Mouse (Mus musculus) natural killer cell, adult 2 months (primary cell): ENCODE data around the gene Taldo1.
"Not testable (repeated sequence)": the region's sequence is repeated elsewhere in the genome, so short reads cannot be mapped to it uniquely, and the experiment has no call there.

Experiments used
- DNase-seq, 2 experiments: peaks; one replicate each; pipeline ENCODE4 v3.0.0; 2022; ENCODE audit warnings: low spot score in 2 of 2

Gene Taldo1

DNA sequence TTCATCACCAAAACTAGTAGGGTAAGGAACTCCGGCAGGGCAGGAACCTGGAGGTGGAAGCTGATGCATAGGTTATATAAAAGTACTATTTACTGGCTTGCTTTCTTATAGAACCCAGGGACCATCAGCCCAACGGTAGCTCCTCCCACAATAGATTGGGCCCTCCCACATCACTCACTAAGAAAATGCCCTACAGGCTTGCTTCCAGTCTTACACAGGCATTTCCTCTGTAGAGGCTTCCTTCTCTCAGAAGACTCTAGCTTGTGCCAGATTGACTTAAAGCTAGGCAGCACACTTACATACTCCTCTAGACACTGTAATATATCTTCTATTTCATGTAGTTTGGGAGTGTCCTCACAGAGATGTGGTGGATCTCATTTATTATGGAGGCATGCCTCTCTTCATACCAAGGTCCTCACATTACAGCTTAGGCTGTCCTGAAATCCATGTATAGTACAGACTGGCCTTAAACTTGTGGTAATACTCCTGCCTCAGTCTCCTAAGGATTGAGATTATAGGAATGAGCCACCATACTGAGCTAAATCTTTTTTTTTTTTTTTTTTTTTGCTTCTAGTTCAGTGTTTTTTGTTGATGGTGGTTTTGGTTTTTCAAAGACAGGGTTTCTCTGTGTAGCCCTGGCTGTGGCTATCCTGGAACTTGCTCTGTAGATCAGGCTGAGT is 4.1 kb upstream of the Taldo1 start:
- DNase-seq: no peak

DNA sequence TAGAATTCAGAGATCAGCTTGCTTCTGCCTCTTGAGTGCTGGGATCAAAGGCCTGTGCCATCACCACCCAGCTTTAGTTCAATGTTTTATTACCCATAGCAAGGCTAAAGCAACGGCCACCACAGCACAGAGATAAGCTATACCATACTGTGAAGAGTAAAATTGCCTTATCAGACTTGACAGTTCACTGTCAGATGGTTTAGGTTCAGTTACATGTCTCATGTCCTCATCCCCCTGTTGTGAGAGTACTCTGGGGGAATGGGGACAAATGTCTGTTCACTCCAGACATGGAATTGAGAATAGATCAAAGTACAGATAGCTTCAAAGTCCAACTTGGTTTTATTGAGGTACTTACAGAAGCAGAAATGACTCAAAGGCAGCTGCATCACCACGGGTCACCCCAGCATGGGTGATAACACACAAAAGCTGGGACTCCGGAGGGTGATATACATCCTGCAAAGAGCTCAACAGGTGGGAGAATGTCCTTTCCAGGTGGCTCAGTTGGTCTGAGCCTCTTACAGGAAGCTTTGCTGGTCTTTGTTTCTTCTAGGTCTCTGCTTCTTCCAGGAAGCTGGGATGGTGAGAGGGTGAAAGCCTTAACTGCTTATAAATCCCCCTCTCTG is 3.4 kb upstream of the Taldo1 start:
- no peak for DNase-seq

DNA sequence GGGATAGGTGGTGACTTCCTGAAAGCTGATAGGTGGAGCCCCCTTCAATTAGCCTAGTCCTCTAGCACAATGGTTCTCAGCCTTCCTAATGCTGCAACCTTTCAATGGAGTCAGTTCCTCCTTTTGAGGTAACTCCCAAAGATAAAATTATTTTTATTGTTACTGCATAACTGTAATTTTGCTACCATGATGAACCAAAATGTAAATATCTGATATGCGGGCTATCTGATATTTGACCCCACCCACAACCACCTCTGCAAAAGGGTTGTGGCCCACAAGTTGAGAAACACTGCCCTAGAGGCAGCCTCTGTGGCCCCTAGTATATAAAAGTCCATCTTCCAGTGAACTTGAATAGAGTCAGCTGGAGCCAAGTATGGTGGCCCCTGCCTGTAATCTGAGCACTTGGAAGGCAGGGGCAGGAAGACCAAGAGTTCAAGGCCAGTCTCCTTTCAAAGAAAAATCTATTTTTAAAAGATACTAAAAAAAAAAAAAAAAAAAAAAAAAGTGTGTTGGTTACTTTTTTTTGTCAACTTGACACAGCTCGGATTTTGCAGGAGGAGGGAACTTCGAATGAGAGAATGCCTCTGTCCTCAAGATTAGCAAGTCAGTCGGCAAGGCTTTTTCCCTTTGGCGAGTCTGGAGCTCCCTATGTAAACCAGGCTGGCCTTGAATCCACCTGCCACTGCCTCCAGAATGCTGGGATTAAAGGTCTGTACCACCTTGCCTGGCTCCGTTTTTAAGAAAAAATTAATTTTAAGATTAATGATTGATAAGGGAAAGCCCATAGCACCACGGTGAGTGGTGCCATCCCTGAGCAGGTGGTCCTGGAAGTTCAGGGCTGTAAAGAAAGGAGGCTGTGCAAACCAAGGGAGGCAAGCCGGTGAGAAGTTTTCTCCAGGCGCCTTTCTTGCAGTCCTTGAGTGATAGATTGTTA is 1.4 kb upstream of the Taldo1 start:
- DNase-seq: no peak

DNA sequence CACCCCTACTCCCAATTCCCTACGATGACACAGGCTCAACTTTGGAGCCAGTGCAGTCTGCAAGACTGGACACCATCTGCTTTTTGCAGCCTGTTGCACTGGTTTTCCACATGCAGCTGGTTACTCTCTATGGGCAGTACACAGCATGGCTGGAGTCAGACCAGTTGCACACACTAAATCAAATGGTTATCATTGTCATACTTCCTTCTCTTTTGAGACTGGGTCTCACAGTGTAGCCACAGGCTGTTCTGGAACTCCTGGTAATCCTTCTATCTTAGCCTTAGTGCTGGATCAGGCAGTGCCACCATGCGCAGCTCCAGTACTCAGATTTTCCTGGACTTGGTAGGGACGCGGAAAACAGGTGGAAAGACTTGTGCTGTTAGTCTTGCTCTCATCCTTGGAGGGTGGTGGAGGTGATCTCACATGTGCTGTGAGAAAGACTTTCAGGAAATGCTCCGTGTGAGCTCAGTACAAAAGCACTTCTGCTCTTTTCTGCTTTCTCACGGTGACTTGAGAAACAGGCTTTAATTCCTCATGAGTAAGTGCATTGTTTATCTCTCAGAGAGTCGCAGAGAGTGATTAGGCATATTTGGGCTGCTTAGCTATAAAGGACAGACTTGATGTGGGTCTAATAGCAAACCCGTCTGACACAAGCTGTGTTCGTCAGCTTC is 688 bp downstream of the Taldo1 start:
- no peak for DNase-seq

DNA sequence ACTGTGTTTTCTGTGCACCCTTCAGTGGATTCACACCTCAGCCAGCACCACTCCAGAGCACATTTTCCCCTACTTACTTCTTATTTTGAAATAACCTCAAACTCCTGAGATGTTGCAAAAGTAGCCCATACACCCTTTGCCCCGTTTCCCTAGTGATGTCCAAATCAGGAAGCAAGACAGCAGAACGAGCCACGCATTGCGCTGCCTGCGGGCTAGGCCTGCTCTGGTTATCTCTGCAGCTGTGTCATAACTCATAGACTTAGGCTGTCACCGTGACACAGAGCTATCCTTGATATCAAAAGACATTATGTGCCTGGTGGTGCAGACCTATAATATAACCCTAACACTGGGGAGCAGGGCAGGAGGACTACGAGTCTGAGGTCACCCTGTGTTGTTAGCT is 2.2 kb downstream of the Taldo1 start:
- DNase-seq: no peak

DNA sequence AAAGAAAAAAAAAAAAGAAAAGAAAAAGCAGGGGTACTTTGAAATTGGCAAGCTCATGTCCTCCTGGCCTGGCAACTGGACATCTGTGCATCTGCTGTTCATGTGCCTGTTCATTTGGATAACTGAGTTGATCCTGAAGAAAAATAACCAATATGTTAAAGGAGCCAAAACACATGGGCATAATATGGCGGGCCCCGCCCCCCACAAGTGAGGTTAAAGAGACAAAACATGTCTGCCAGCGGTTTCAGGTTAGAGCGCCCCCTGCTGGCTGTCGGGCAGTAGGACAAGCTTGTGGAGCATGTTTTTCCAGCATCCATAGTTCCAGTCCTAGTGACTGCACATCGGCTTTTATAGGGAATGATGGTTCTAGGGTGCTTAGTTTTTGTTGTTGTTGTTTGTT is 2.8 kb downstream of the Taldo1 start:
- DNase-seq: peak; percentile 64 to 80

DNA sequence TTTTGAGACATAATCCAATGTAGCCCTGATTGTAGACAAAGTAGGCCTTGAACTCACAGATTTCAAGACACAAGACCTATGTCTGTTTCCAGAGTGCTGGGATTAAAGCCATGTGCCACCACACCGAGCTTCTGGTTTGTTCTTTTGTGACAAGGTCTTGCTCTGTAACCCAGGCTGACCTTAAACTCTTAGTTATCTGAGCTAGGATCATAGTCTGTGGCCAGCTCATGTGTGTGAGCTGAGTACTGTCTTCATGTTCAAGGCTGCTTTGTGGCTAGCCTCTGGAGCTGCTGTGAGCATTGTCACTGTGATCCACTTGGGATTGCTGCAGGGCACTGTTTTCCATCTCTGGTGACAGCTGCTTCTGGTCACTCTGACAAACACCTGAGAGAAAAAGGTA is 3.3 kb downstream of the Taldo1 start:
- no peak for DNase-seq

DNA sequence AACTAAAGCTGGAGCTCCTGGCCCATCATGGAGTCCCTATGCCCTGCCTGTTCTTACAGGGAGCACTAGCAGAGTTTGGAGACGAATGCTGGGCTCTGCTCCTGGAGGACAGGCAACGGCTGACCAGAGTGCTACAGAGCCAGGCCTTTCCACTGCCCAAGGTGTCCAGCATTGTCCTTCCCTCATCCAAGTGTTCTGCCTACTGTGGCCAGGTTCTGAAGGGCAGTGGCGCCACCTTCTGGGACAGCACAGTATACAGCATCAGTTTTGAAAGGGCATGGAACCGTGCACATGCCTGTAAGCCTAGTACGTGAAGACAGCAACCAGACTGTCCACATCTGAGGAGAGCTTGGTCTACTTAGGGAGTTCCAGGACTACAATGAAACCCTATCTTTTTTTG is 11.3 kb downstream of the Taldo1 start:
- peak; percentile 36 to 57 for DNase-seq

DNA sequence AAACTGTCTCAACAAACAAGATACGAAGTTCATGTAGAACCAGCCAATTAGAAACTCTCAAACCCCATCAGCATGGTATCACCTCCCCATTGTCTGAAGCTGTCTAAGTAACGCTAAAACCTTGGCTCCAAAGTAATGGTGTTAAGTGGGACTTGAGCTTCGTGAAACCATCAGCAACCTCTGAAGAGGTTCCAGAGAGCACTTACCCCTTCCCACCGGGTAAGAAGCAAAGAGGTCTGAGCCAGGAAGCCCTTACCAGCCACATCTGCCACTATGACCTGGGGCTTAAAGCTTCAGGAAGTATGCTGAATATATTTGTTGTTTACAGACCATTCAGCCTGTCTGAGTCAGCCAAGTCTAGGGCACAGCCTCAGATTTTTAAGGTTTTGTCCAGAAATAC is 13.5 kb downstream of the Taldo1 start:
- no peak for DNase-seq

DNA sequence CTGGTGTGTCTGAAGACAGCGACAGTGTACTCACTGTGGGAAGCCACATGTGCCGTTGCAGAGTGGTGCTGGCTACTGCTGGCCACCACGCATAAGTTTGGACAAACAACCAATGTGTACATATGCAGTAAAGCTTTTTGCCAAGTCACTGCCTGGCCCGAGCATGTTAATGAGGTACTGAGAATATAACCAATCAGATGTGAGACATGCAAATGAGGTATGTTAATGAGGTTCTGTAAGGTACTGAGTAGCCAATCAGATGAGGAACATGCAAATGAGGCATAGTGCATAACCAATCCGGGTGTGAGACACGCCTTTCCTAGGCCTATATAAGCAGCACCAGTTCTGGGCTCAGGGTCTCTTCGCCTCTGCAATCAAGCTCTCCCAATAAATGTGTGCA is 15.7 kb downstream of the Taldo1 start:
- DNase-seq: not testable (repeated sequence)

DNA sequence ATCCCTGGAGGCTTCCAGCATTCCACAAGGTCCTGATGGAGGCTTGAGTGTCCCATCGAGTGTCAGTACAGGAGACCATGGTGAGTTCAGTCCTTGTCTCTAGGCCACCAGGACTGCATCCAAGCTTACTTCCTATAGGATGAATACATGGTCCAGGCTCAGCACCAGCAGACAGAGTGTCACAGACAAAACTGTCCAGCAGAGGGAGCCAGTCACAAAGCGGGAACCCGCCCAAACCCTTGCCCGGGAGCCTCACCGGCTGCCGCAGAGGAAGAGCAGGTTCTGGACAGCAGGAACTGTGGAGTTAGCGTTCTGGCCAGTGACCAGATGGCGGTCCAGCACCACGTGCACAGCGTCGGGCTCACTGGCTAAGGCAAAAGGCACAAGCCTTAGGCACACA is 16.8 kb downstream of the Taldo1 start:
- peak; percentile 71 to 81 for DNase-seq

DNA sequence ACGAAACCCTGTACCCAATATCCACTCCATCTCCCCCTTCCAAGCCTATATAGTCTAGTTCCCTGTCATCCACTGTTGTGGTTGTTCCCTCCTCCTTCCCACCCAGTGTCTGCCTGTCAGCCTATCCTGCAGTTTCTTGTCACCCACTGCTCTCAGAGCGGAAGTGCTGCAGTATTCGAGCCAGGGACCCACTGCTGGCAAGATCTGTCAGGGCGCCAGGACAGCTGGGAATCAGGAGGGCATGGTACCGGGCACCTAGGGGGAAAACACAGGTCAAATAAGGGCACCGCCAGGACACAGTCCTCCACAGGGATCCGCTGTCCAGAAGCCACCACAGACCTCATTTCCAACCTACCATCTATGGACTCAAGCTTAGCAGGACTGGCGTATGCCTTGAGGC is 18.6 kb downstream of the Taldo1 start:
- DNase-seq: no peak

DNA sequence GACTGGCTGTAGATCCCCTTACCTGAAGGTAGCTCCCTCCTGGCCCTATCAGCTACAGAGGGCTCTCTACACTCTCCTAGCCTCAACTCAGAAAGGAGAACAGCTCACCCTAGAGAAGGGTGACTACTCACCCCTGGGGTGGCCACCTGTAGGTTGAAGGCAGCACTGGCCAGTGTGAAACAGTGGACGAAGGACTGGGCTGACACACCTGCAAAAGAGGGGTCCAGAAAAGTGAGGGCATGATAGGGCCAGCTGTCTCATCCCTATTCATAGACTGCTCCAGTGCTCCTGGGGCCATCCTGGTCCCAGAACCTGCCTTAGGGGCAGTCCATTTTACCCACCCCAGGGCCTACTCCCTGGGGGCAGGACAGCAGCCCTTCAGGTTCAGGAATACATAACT is 19.7 kb downstream of the Taldo1 start:
- DNase-seq: no peak

DNA sequence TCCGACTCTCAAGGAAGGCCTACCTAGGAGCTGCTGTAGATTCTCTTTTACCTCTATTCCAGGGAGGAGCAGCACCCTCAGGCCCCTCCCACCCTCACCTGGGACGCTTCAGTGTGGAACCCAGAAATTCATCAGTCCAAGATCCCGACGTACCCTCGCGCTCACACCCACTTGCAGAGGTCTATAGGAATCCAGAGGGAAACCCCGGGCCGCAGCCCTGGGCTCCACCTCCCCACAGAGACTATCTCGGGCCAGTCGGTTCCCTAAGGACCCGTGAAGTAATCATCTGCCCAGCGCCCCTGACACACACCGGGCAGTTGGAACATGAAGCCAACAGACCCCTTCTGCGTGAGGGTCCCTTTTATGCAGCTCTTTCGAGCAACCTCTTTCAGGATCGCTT is 21.3 kb downstream of the Taldo1 start:
- DNase-seq: no peak

DNA sequence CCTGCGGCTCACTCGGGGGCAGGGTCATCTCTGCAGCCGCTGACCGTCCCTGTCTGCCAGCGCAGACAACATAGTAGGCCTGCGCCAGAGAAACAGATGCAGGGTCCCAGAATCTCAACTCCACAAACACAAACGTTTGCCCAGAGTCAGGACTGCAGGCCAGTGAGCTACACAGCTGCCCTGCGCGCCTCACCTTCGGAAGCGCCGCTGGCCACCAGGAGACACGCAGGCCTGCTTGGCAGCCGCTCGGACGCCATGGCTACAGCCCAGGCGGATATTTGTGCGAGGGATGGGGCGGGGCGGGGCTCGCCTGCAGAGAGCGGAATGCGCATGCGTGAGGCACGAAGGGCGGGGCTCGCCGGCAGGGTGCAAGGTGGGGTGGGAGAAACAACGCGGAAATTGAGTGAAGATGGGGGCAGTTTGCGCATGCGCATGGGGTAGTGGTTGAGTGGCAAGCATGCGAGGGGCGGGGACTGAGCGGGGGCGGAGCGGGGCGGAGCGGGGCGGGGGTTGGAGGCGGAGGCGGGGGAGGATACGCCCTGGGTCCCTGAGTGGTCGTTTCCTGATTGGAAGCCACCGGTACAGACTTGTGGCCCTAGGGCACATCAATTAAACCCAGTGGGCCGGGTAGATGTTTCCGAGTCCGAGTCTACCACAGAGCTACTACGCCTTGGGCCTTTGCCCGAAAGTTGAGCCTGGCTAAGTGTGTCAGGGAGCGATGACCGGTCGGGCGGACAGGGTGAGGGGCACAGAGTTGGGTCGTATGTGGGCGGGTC is 22.0 kb downstream of the Taldo1 start, which contains the start of gene Gatd1:
TSS of gene Gatd1 (minus strand) at position 328 of the 776 bp plus-strand sequence.
- DNase-seq: peak; percentile 99

DNA sequence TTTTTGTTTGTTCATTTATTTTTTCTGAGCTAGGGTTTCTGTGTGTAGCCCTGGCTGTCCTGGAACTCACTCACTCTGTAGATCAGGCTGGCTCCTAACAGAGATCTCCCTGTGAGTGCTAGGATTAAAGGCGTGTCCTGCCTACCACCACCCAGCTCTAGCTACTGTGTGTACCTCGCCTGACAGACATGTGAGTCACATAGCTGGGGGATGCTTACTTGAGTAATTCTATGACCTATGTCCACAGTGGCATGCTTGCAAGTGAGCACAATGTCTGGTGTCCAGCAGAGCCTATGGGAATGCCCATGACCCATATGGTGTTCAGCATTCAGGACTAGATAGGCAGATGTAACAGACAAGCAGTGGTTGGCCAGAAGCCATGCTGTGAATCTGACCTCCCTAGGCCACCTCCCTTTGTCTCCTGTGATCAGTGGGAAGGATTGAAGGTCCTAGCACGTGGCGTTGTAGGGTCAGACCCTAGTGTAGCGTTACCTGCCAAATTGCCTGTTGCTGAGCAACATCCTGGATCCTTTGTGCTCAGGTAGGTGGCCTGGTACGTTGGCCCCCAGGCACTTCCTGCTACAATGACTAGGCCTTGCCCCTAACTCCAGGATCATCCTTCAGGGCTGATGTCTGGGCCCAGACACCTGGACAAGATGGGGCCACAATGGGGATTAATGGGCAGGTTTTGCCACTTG is 24.3 kb downstream of the Taldo1 start:
- DNase-seq: no peak

DNA sequence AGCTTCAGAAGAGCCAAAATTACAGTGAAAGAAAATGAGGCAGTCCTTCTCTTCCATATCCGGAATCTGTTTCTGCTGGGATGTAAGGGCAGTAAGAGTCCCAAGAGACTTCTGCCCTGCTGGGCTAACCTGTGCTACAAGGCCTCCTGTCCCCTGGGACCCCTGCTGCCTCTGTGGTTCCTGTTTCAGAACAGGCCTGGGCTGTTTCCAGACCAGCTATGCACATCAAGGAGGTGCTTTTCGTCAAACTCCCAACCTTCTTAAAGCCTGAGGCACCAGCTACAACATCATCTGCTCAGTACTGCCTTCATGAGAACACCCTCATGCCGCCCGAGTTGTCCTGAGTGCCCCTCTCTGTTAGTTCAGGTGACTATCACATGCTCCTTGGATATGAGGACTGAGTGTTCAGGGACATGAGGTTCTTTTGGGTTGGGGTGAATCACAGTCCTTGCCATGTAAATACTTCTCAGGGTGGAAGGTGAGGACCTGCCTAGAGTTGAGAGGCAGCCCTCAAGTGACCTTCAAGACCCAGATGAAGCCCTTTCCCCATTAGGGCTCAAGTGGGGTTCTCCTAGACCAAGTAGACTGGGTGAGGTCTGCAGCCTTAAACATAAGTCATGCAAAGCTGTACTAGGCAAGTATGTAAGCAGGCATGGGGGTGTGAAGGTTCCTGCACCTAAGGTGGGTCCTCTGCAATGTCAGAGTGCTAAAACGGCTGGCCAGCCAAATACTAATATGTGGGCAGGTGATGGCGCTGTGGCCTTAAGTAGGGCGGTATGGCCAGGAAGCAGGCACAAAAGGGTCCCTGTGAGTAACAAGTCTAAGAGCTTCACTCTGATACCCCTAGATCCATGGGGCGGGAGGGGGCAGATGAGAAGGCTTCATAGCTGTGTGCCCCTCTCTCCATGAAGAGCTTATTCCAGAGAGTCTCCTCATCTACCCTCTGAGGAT is 26.0 kb downstream of the Taldo1 start:
- no peak for DNase-seq

DNA sequence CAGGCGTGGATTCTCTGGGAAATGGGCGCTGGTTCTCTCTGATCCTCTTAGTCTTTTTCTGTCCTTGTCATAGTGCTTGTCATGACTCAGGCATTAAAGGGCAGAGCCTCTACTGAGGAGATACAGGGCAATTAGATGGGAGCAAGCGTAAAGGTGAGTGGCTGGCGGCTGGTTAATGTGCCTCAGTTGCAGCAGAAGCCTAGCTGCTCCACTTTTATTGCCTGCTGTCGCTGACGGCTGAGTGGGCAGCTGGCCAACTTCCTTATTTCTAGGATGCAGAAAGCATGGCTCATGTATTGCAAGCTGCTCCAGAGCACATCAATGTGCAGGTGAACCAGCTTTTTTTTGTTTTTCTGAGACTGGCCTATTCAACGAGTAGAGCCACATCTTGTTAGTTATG is 27.0 kb downstream of the Taldo1 start:
- no peak for DNase-seq

DNA sequence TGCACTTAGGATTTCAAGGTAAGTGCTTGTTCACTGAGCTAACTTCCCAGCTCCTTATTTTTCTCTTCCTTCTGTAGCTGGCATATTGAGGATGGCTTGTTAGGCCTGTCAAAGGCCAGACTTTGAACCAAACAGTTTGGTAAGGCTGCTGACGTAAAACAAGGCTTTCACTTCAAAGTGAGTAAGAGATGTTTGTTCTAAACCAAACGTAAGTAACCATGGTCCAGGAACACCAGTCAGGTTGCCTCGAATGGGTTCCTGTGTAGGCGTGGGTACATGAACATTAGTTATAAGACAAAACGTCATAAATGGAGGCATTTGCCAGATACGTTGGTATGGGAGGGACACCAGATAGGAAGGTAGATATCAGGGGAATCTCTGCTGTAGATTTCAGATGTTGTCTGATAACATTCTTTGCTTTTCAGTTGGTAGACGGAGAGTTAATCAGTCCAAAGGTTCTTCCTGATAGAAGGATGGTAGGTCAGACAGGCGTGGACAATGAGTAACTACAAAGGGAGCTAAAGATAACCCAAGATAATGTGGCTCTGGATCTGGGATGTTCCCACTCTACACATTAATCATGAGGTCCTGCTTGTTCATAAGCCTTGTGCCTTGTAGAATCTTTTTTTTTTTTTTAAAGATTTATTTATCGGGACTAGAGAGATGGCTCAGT is 28.2 kb downstream of the Taldo1 start:
- DNase-seq: no peak
